Mouse (Mus musculus) kidney, embryonic 14.5 days (tissue): ENCODE measurements at regions not wholly inside any gene's neighbourhood (a gene's known extent, or its start where the extent isn't known, plus 50 kb on each side); places are given as distances from the start of the nearest gene placed in this dataset.

Experiments used
- ATAC-seq: fragments of 200-750 bp; cut with Nextera tagmentation; 2 replicates; pipeline ENCODE4 v1.8.0; 2017; ENCODE audit warnings: moderate number of reproducible peaks, mild to moderate bottlenecking, moderate TSS enrichment, moderate library complexity; ENCODE audit not compliant: low FRiP score, low TSS enrichment
- H3K27ac ChIP-seq: fragments of 300-500 bp; sonication (generic); 2 replicates; pipeline ENCODE4 v1.5.1; 2014; ENCODE audit warnings: low read depth, mild to moderate bottlenecking, low read length, moderate library complexity, mixed read lengths
- H3K27me3 ChIP-seq: fragments of 300-500 bp; sonication (generic); 2 replicates; pipeline ENCODE4 v1.6.1; 2014; ENCODE audit warnings: mild to moderate bottlenecking, low read length; ENCODE audit not compliant: control insufficient read depth, insufficient read depth
- H3K36me3 ChIP-seq: fragments of 300-500 bp; sonication (generic); 2 replicates; pipeline ENCODE4 v1.6.1; 2014; ENCODE audit warnings: low read length, mixed read lengths; ENCODE audit not compliant: control insufficient read depth, insufficient read depth
- H3K4me1 ChIP-seq: fragments of 300-500 bp; sonication (generic); 2 replicates; pipeline ENCODE4 v1.6.1; 2014; ENCODE audit warnings: low read length, mixed read lengths; ENCODE audit not compliant: control insufficient read depth, insufficient read depth
- H3K4me2 ChIP-seq: fragments of 300-500 bp; sonication (generic); replicated peaks from 2 replicates; pipeline ENCODE4 v1.6.1; 2014; ENCODE audit warnings: low read depth, mild to moderate bottlenecking, low read length
- H3K4me3 ChIP-seq: fragments of 300-500 bp; sonication (generic); 2 replicates; pipeline ENCODE4 v1.5.1; 2014; ENCODE audit warnings: mild to moderate bottlenecking, low read length
- H3K9ac ChIP-seq: fragments of 300-500 bp; sonication (generic); 2 replicates; pipeline ENCODE4 v1.6.1; 2014; ENCODE audit warnings: low read depth, mild to moderate bottlenecking, low read length, moderate library complexity
- H3K9me3 ChIP-seq: fragments of 300-500 bp; sonication (generic); 2 replicates; pipeline ENCODE4 v1.6.1; 2016; ENCODE audit warnings: low read length; ENCODE audit not compliant: control insufficient read depth
- WGBS: fragments of 180-500 bp; shearing (Covaris S2); extraction: QIAGEN DNeasy Blood & Tissue Kit; methylation state at CpG from one replicate; pipeline ENCODE4 v1.1.7; 2014; 5-methylcytosine and 5-hydroxymethylcytosine counted together

GRCm38 (mm10) chr17:80875352-80876044 is 68.9 kb upstream of the Tmem178 start:
- Histone ChIP-seq H3K4me1 (no peaks in the 10 kb centered on the region), H3K27ac (no peak overlapping the region), H3K4me2 (no peak overlapping the region), H3K4me3 (no peak overlapping the region), H3K9ac (no peak overlapping the region), H3K27me3 (no peaks in the 10 kb centered on the region), H3K36me3 (no peaks in the 10 kb centered on the region), H3K9me3 (no peaks in the 10 kb centered on the region)
- ATAC-seq: peak; percentile 39; the same call in 1 of the 2 replicates
- WGBS: 39% methylated on average over 7 of the region's 7 CpGs

- Histone ChIP-seq H3K36me3 (no peaks in the 10 kb centered on the region), H3K27ac (no peak overlapping the region), H3K9ac (no peak overlapping the region), H3K9me3 (no peaks in the 10 kb centered on the region), H3K4me2 (no peak overlapping the region), H3K4me3 (no peak overlapping the region), H3K4me1 (no peaks in the 10 kb centered on the region), H3K27me3 (no peaks in the 10 kb centered on the region)
- WGBS: 78% methylated on average over 4 of the region's 4 CpGs
- no peak for ATAC-seq
Observed at GRCm38 (mm10) chr17:80870965-80871364, 73.5 kb upstream of the Tmem178 start.

- H3K4me2 ChIP-seq: no peak overlapping the region
- H3K4me3 ChIP-seq: no peak overlapping the region
- no peaks in the 10 kb centered on the region for H3K9me3 ChIP-seq
- no peak for ATAC-seq
- no peak overlapping the region for H3K9ac ChIP-seq
- H3K4me1 ChIP-seq: no peaks in the 10 kb centered on the region
- no peaks in the 10 kb centered on the region for H3K27me3 ChIP-seq
- H3K36me3 ChIP-seq: no peaks in the 10 kb centered on the region
- no peak overlapping the region for H3K27ac ChIP-seq
- WGBS: 76% methylated on average over 8 of the region's 8 CpGs
Observed at GRCm38 (mm10) chr17:80862338-80862737, 82.1 kb upstream of the Tmem178 start.

GRCm38 (mm10) chr17:80846996-80847810 is 97.2 kb upstream of the Tmem178 start:
- H3K27ac ChIP-seq: no peak overlapping the region
- no peak overlapping the region for H3K4me2 ChIP-seq
- H3K9me3 ChIP-seq: no peaks in the 10 kb centered on the region
- H3K4me1 ChIP-seq: no peaks in the 10 kb centered on the region
- no peak overlapping the region for H3K4me3 ChIP-seq
- no peaks in the 10 kb centered on the region for H3K27me3 ChIP-seq
- no peaks in the 10 kb centered on the region for H3K36me3 ChIP-seq
- 81% methylated on average over 23 of the region's 23 CpGs for WGBS
- no peak; the same call in 1 of the 2 replicates for ATAC-seq
- H3K9ac ChIP-seq: no peak overlapping the region

- Histone ChIP-seq H3K9me3 (no peaks in the 10 kb centered on the region), H3K9ac (no peak overlapping the region), H3K4me2 (no peak overlapping the region), H3K4me3 (no peak overlapping the region), H3K4me1 (no peaks in the 10 kb centered on the region), H3K27me3 (no peaks in the 10 kb centered on the region), H3K27ac (no peak overlapping the region), H3K36me3 (no peaks in the 10 kb centered on the region)
- ATAC-seq: no peak
- WGBS: 80% methylated on average over 7 of the region's 7 CpGs
Observed at GRCm38 (mm10) chr17:80845349-80845748, 99.1 kb upstream of the Tmem178 start.

- 89% methylated on average over 4 of the region's 4 CpGs for WGBS
- Histone ChIP-seq H3K27ac (no peak overlapping the region), H3K4me3 (no peak overlapping the region), H3K27me3 (no peaks in the 10 kb centered on the region), H3K4me1 (no peaks in the 10 kb centered on the region), H3K9ac (no peak overlapping the region), H3K36me3 (no peaks in the 10 kb centered on the region), H3K4me2 (no peak overlapping the region), H3K9me3 (no peaks in the 10 kb centered on the region)
- no peak for ATAC-seq
Observed at GRCm38 (mm10) chr17:80841903-80842302, 102.5 kb upstream of the Tmem178 start.

- Histone ChIP-seq H3K9ac (no peak overlapping the region), H3K36me3 (no peaks in the 10 kb centered on the region), H3K27me3 (no peaks in the 10 kb centered on the region), H3K27ac (no peak overlapping the region), H3K4me3 (no peak overlapping the region), H3K4me2 (no peak overlapping the region), H3K4me1 (no peaks in the 10 kb centered on the region), H3K9me3 (no peaks in the 10 kb centered on the region)
- WGBS: 83% methylated on average over 6 of the region's 6 CpGs
- ATAC-seq: no peak
Observed at GRCm38 (mm10) chr17:80840896-80841295, 103.5 kb upstream of the Tmem178 start.

GRCm38 (mm10) chr17:80840452-80840851 is 104.0 kb upstream of the Tmem178 start:
- Histone ChIP-seq H3K9ac (no peak overlapping the region), H3K4me3 (no peak overlapping the region), H3K9me3 (no peaks in the 10 kb centered on the region), H3K4me2 (no peak overlapping the region), H3K27ac (no peak overlapping the region), H3K27me3 (no peaks in the 10 kb centered on the region), H3K36me3 (no peaks in the 10 kb centered on the region), H3K4me1 (no peaks in the 10 kb centered on the region)
- WGBS: 88% methylated on average over 4 of the region's 4 CpGs
- no peak for ATAC-seq

GRCm38 (mm10) chr17:80834701-80835100 is 106.4 kb upstream of the Map4k3 start:
- H3K9ac ChIP-seq: no peak overlapping the region
- no peak overlapping the region for H3K4me3 ChIP-seq
- H3K4me2 ChIP-seq: no peak overlapping the region
- 0 out of 2 replicates have a peak, but pooled peaks cover 2% of the 10 kb centered on the region for H3K4me1 ChIP-seq
- H3K27ac ChIP-seq: no peak overlapping the region
- no peaks in the 10 kb centered on the region for H3K36me3 ChIP-seq
- no peaks in the 10 kb centered on the region for H3K27me3 ChIP-seq
- H3K9me3 ChIP-seq: no peaks in the 10 kb centered on the region
- no peak for ATAC-seq
